Mouse (Mus musculus) neural tube, embryonic 12.5 days (tissue): Measurements from ENCODE around the gene Magea4. TPM values are rescaled to one million over a fixed set of nuclear protein-coding genes. Genes with fewer than 3 reads are reported as not detected.

Source experiments
- ATAC-seq: fragments of 200-750 bp; cut with Nextera tagmentation; 2 replicates; pipeline ENCODE4 v1.8.0; 2017; ENCODE audit warnings: low read depth, mild to moderate bottlenecking, moderate TSS enrichment, moderate library complexity; ENCODE audit not compliant: low FRiP score
- H3K27ac ChIP-seq: fragments of 300-500 bp; sonication (generic); 2 replicates; pipeline ENCODE4 v1.5.1; 2016
- H3K27me3 ChIP-seq: fragments of 300-500 bp; sonication (generic); replicated peaks from 2 replicates; pipeline ENCODE4 v1.6.1; 2016; ENCODE audit warnings: mild to moderate bottlenecking
- H3K36me3 ChIP-seq: fragments of 300-500 bp; sonication (generic); 2 replicates; pipeline ENCODE4 v1.6.1; 2016; ENCODE audit warnings: mild to moderate bottlenecking
- H3K4me1 ChIP-seq: fragments of 300-500 bp; sonication (generic); 2 replicates; pipeline ENCODE4 v1.6.1; 2016
- H3K4me2 ChIP-seq: fragments of 300-500 bp; sonication (generic); replicated peaks from 2 replicates; pipeline ENCODE4 v1.6.1; 2016; ENCODE audit warnings: mild to moderate bottlenecking
- H3K4me3 ChIP-seq: fragments of 300-500 bp; sonication (generic); 2 replicates; pipeline ENCODE4 v1.5.1; 2016
- H3K9ac ChIP-seq: fragments of 300-500 bp; sonication (generic); 2 replicates; pipeline ENCODE4 v1.6.1; 2016; ENCODE audit warnings: mild to moderate bottlenecking
- H3K9me3 ChIP-seq: fragments of 300-500 bp; sonication (generic); 2 replicates; pipeline ENCODE4 v1.6.1; 2016; ENCODE audit warnings: mild to moderate bottlenecking
- WGBS: fragments of 180-500 bp; shearing (Covaris S2); methylation state at CpG from one replicate; pipeline ENCODE4 v1.1.7; 2016; 5-methylcytosine and 5-hydroxymethylcytosine counted together
- microRNA counts: library from miRNA; unstranded; fragments of <30 nt; microRNA quantifications from one replicate; lab custom pipeline; 2017
- microRNA-seq: library from miRNA; unstranded; fragments of <30 nt; microRNA quantifications from one replicate; pipeline ENCODE4, GENCODE M21; 2017
- polyA plus RNA-seq: library from polyadenylated mRNA; unstranded; fragments of >200 nt; fragmentation: Nextera tagmentation; extraction: Ambion mirVana; gene quantifications from 2 replicates; pipeline ENCODE4 v1.2.1, GENCODE M21; 2016

The Magea4 gene
- not detected in 2 replicates for polyA plus RNA-seq

DNA sequence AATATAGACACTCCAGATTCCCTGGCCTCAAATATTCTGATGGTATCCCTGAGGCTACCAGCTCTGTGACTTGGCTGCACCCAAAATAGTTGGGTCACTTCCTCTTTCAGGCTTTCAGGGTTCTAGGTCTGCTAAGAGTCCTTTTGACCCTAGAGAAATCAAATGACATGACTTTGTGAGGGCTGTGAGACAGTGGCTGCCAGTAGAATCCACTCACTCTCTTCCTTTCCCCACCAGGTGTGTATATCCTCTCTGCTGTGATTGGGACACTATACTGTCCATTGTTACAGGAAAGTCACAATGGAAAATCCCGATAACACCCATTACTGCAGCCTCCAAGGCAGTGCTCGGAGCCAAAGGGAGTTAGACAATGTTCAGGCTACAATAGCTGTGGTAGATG lies at the start of gene Magea4:
Gene Magea4, plus strand, starts transcription at position 301 of the 400 bp plus-strand sequence.
- 80% methylated on average over 2 of the region's 2 CpGs for WGBS
- ATAC-seq = no peak

DNA sequence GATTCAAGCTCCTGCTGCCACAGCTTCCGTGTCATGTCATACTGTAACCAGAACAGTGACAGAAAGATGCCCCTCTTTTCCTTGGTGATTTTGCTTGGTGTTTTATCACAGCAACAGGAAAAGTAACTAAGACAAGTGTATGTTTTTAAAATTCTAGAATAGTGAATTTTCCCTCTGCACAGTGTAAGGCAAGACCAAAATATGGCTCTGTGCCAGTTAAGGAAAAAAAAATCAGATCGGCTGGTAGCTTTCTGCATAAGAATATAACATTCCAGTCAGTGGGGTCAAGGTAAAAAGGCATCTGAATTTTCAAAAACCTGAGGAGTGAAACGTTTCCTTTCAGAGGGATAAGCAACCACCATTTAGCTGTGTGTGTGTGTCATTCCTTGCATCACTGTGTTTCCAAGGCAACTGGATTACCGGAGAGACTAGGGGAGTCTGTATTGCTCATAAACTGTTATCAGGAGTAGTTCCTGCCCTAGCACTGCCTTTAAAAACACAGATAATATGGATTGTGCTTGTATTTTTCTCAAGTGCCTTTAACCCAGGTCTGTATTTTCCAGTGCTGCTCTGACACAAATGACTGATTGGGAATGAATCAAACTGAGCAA lies 18.8 kb upstream of the Magea4 start:
- no peak overlapping the region for H3K9ac ChIP-seq
- 60% methylated on average over 4 of the region's 4 CpGs for WGBS
- H3K9me3 ChIP-seq = no peaks in the 10 kb centered on the region
- no peak overlapping the region for H3K4me3 ChIP-seq
- H3K27ac ChIP-seq = no peak overlapping the region
- H3K36me3 ChIP-seq = no peaks in the 10 kb centered on the region
- H3K4me1 ChIP-seq = no peaks in the 10 kb centered on the region
- no peaks in the 10 kb centered on the region for H3K27me3 ChIP-seq
- no peak overlapping the region for H3K4me2 ChIP-seq
- no peak for ATAC-seq

More for the DNA sequence above, at the start of gene Magea4:
- Histone ChIP-seq H3K9me3 (no peaks in the 10 kb centered on the region), H3K4me2 (no peak within 1 kb of the TSS), H3K27ac (no peak within 1 kb of the TSS), H3K4me3 (no peak within 1 kb of the TSS), H3K4me1 (no peaks in the 10 kb centered on the region), H3K36me3 (no peaks in the 10 kb centered on the region), H3K9ac (no peak within 1 kb of the TSS), H3K27me3 (no peaks in the 10 kb centered on the region)

- H3K4me1 ChIP-seq = no peaks in the 10 kb centered on the region
- 93% methylated on average over 11 of the region's 11 CpGs for WGBS
- no peaks in the 10 kb centered on the region for H3K36me3 ChIP-seq
- H3K9me3 ChIP-seq = no peaks in the 10 kb centered on the region
- no peaks in the 10 kb centered on the region for H3K27me3 ChIP-seq
- no peak overlapping the region for H3K27ac ChIP-seq
- no peak for ATAC-seq
- no peak overlapping the region for H3K4me3 ChIP-seq
- H3K4me2 ChIP-seq = no peak overlapping the region
- H3K9ac ChIP-seq = no peak overlapping the region
These were observed 48.8 kb downstream of the Magea4 start for GRCm38 (mm10) chrX:72270637-72271036.

MicroRNAs within 50 kb of the gene (microRNA counts, 519-probe panel; counts per million panel counts)
- microRNA mmu-miR-224 (lab: Ali Mortazavi, UCI) (342 counts per million, percentile 67 among the panel's probes with 10 or more counts), microRNA mmu-miR-452 (lab: Ali Mortazavi, UCI) (342 counts per million, percentile 67 among the panel's probes with 10 or more counts)

Small RNA genes lying within 50 kb of the gene (microRNA-seq; reads per million reads assigned to microRNA genes)
- gene Mir224 (50.0 reads per million, percentile 43 among the genes with 10 or more reads in this experiment), gene Mir452 (23.2 reads per million, percentile 32 among the genes with 10 or more reads in this experiment)

Other genes with a start within 250 kb of the Magea4 start
- gene Fate1, start 249.0 kb upstream of the Magea4 start, polyA plus RNA-seq = not detected in 2 replicates
- 0.06 and 0.10 TPM in 2 replicates for gene Cnga2, start 230.2 kb upstream of the Magea4 start, polyA plus RNA-seq
- 0.60 and 0.63 TPM in 2 replicates for gene Gabre, start 52.8 kb downstream of the Magea4 start, polyA plus RNA-seq
- not detected in 2 replicates for gene Magea10, start 164.8 kb downstream of the Magea4 start, polyA plus RNA-seq